Mouse (Mus musculus): ENCODE measurements around the gene Cobll1.

DNA sequence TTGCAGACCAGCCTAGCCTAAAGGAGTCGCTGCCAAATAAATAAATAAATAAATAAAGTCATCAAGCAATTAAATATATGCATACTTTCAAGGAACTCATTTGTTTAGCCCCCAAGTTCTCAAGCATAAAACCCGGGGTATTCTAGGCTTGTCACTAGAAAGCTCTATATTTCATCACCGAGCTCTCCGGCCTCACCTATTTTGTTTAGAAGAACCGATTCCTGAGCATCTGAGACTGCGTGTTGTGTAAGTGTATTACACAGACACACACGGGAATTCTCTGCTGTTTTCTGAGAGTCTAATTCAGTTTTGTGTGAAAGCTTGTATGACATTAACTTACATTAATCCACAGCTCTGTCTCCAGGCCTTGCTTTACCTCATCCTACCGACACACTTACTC, 2.6 kb downstream of the Cobll1 start:
- TF ChIP-seq CTCF (IDR thresholded peaks at IDR 0.05; ENCODE audit: borderline replicate concordance, insufficient read depth, low read length) (no peak), POLR2A (IDR thresholded peaks at IDR 0.05; ENCODE audit: low read depth, low read length) (no peak)
